Mouse (Mus musculus) liver, embryonic 11.5 days (tissue): ENCODE results near the gene Mcm9. TPM values are rescaled to one million over a fixed set of nuclear protein-coding genes. Genes with fewer than 3 reads are reported as not detected.
A peak's percentile ranks its signal among the peaks of the same experiment; 100 is the strongest.

ENCODE experiments used
- ATAC-seq: fragments of 200-750 bp; cut with Nextera tagmentation; replicated peaks from 2 replicates; pipeline ENCODE4 v1.8.0; 2017; ENCODE audit warnings: moderate number of reproducible peaks, mild to moderate bottlenecking, moderate TSS enrichment, moderate library complexity; ENCODE audit not compliant: low FRiP score
- DNase-seq: peaks from one replicate; pipeline ENCODE4 v3.0.0-alpha.2; 2017; ENCODE audit warnings: low spot score
- H3K27ac ChIP-seq: fragments of 300-500 bp; sonication (generic); 2 replicates; pipeline ENCODE4 v1.5.1; 2014; ENCODE audit warnings: mild to moderate bottlenecking, low read depth, low read length, control low read depth
- H3K27me3 ChIP-seq: fragments of 300-500 bp; sonication (generic); replicated peaks from 2 replicates; pipeline ENCODE4 v1.6.1; 2014; ENCODE audit warnings: low read length, mixed read lengths; ENCODE audit not compliant: control insufficient read depth, insufficient read depth
- H3K36me3 ChIP-seq: fragments of 300-500 bp; sonication (generic); 2 replicates; pipeline ENCODE4 v1.6.1; 2014; ENCODE audit warnings: mild to moderate bottlenecking, low read length, moderate library complexity, mixed read lengths; ENCODE audit not compliant: control insufficient read depth, insufficient read depth
- H3K4me1 ChIP-seq: fragments of 300-500 bp; sonication (generic); replicated peaks from 2 replicates; pipeline ENCODE4 v1.6.1; 2014; ENCODE audit warnings: low read length, mixed read lengths; ENCODE audit not compliant: control insufficient read depth, insufficient read depth
- H3K4me2 ChIP-seq: fragments of 300-500 bp; sonication (generic); 2 replicates; pipeline ENCODE4 v1.6.1; 2014; ENCODE audit warnings: mild to moderate bottlenecking, control low read depth, moderate library complexity
- H3K4me3 ChIP-seq: fragments of 300-500 bp; sonication (generic); 2 replicates; pipeline ENCODE4 v1.5.1; 2014; ENCODE audit warnings: low read depth, low read length, control low read depth
- H3K9ac ChIP-seq: fragments of 300-500 bp; sonication (generic); 2 replicates; pipeline ENCODE4 v1.6.1; 2014; ENCODE audit warnings: low read depth, low read length, control low read depth
- H3K9me3 ChIP-seq: fragments of 300-500 bp; sonication (generic); 2 replicates; pipeline ENCODE4 v1.6.1; 2016; ENCODE audit warnings: low read length, inconsistent platforms, mixed read lengths; ENCODE audit not compliant: control insufficient read depth
- WGBS: fragments of 180-500 bp; shearing (Covaris S2); extraction: QIAGEN DNeasy Blood & Tissue Kit; methylation state at CpG from one replicate; pipeline ENCODE4 v1.1.7; 2014; 5-methylcytosine and 5-hydroxymethylcytosine counted together
- polyA plus RNA-seq: library from polyadenylated mRNA; unstranded; fragments of >200 nt; fragmentation: Nextera tagmentation; extraction: Ambion mirVana; gene quantifications from 2 replicates; pipeline ENCODE4 v1.2.1, GENCODE M21; 2014

Gene Mcm9
- polyA plus RNA-seq, 1 experiment from 2014 or later, result 9.2 TPM

DNA sequence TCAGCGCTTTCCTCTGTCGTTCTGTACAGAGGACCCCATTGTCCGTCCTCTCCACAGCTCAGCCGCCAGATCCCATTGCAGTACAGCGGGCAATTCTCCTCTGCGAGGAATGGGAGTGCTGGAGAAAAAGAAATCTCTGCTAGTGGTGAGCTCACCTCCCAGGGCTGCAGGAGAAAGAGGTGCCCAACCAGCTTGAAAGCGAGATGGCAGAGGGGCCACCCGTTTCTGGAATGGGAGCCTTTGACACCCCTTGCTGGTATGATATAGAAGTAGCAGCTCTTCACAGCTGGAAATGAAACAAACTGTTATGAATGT is 111.7 kb downstream of the Mcm9 start:
- H3K9ac ChIP-seq, result no peak overlapping the region
- H3K9me3 ChIP-seq, result no peaks in the 10 kb centered on the region
- H3K27me3 ChIP-seq, result no peaks in the 10 kb centered on the region
- no peak for ATAC-seq
- 0 out of 2 replicates have a peak overlapping the region, but pooled peaks have one; percentile 50 for H3K27ac ChIP-seq
- H3K36me3 ChIP-seq, result no peaks in the 10 kb centered on the region
- 70% methylated on average over 8 of the region's 8 CpGs for WGBS
- no peak overlapping the region for H3K4me2 ChIP-seq
- H3K4me1 ChIP-seq, result no peaks in the 10 kb centered on the region
- no peak for DNase-seq
- H3K4me3 ChIP-seq, result no peak overlapping the region

DNA sequence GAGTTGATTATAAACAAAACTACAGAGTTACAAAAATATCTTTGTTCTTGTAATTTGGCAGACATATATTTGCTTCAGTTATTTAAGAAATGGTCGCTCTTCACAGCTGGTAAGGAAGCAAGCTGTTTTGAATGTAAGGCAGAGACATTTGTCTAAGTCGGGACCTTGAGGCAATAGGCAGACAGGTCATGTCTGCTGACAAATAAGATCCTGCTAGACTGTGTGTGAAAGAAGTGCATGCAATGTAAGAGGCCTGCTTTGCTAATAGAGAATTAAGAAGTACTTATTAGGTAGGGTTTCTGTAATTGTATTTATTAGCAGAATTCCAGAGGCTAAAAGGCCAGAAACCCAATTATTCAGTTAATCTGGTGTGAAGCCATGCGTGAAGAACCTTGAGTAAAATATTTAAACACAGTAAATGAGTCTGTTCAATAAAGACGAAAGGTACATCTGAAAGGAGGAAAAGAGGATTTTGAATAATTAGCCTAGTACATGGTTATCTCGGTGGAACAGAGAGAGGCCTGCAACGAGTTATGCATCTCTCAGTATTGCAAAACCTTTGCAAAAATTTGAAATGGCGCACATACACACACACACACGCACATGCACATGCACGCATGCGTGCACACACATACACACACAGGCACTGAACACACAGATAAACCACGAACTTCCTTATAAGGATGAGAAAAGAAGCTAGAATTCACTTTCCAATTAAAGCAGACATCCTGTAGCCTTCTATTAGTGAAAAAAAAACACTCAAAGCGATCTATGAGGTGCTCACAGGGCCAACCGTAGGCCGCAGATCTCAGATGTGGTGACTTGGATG is 112.3 kb downstream of the Mcm9 start:
- ATAC-seq (no peak), DNase-seq (no peak)
- H3K27me3 ChIP-seq, result no peaks in the 10 kb centered on the region
- no peak overlapping the region for H3K9ac ChIP-seq
- H3K36me3 ChIP-seq, result no peaks in the 10 kb centered on the region
- no peak overlapping the region for H3K4me2 ChIP-seq
- 85% methylated on average over 14 of the region's 14 CpGs for WGBS
- H3K27ac ChIP-seq, result no peak overlapping the region
- H3K4me3 ChIP-seq, result no peak overlapping the region
- no peaks in the 10 kb centered on the region for H3K9me3 ChIP-seq
- H3K4me1 ChIP-seq, result no peaks in the 10 kb centered on the region

DNA sequence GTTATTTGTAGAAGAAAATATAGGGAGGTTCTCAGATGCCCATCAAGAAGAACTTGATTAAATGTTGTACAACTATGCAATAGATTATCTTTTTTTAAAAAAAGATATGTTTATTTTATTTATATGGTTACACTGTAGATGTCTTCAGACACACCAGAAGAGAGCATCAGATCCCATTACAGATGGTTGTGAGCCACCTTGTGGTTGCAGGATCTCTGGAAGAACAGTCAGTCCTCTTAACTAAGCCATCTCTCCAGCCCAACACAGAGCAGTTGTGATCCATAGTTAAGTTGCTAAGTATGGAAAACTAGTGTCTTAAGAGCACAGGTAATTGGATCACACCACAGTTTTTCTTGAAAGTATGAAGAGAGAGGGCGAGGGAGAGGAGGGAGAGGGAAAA is 117.7 kb downstream of the Mcm9 start:
- Histone ChIP-seq H3K4me1 (no peaks in the 10 kb centered on the region), H3K36me3 (no peaks in the 10 kb centered on the region), H3K27ac (no peak overlapping the region), H3K4me3 (no peak overlapping the region), H3K9ac (no peak overlapping the region), H3K9me3 (no peaks in the 10 kb centered on the region), H3K4me2 (no peak overlapping the region), H3K27me3 (no peaks in the 10 kb centered on the region)
- no peak for ATAC-seq
- DNase-seq, result no peak
- no CpG with 5 or more reads among the region's 1 CpGs for WGBS

DNA sequence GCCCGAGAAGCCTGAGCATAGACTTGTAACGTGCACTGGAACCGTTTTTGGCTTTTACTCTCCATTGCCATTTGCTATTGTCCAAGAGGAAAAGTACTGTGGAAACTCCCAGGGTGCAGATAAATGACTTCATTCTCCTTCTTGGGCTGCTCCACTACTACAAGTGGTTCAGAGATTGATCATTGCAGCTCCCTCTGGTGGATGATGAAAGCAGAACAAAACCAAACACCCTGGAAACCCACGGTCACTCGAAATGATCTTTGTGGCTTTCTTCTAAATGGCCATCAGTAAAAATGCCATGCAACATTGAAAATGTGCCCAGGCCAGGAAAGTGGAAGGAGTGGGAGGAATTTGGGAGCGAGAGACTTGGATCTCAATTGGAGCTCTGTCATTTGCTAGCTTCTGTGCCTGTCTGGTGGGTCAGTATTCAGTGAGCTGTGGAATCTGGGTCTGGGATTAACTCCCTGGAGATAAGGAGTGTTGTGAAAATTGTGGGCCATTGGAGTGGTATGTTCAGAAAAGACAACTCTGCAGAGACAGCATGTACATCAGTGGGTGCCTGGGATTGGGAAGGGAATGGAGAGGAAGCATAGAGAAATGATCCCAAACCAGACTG is 121.0 kb downstream of the Mcm9 start:
- no peak overlapping the region for H3K27ac ChIP-seq
- no peaks in the 10 kb centered on the region for H3K9me3 ChIP-seq
- H3K9ac ChIP-seq, result no peak overlapping the region
- no peaks in the 10 kb centered on the region for H3K4me1 ChIP-seq
- WGBS, result 41% methylated on average over 6 of the region's 6 CpGs
- DNase-seq, result no peak
- H3K36me3 ChIP-seq, result no peaks in the 10 kb centered on the region
- H3K27me3 ChIP-seq, result no peaks in the 10 kb centered on the region
- no peak; the same call in 1 of the 2 replicates for ATAC-seq
- no peak overlapping the region for H3K4me3 ChIP-seq
- H3K4me2 ChIP-seq, result no peak overlapping the region

DNA sequence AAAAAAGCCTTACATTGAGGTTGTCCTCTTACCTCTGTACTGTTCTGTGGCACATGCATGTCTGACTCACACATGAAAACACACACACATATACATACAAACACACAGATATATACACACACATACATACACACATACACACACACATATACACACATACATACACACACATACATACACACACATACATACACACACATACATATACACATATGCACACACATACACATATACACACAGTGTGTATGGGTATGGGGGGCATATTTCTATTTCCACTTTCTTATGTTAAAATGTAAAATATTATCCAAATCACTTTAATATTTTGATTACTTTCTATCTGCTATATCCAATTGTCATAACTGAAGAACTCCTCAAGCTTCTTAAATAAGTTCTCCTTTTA is 121.6 kb downstream of the Mcm9 start:
- DNase-seq, result no peak
- Histone ChIP-seq H3K36me3 (no peaks in the 10 kb centered on the region), H3K9me3 (no peaks in the 10 kb centered on the region), H3K4me1 (no peaks in the 10 kb centered on the region), H3K27ac (no peak overlapping the region), H3K27me3 (no peaks in the 10 kb centered on the region), H3K4me2 (no peak overlapping the region), H3K9ac (no peak overlapping the region), H3K4me3 (no peak overlapping the region)
- no peak for ATAC-seq

DNA sequence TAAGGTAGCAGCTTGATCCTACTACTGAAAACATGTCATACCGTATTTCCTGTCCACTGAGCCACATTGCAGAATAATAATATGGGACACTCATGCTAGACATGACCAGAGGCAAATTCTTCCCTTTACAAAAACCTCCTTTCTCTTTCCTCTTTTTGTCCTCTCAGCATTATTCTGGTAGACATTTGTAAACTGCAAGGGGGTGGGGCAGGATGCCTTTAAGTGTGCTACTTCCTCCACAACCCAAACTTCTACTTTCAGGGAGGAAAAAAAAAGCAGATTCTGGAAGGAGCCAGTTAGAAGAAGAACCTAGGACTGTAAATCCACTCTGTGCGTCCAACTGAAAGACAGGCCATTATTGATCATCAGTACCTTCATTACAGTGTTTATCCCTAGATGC is 124.7 kb downstream of the Mcm9 start:
- Histone ChIP-seq H3K27ac (no peak overlapping the region), H3K9ac (no peak overlapping the region), H3K4me2 (no peak overlapping the region), H3K36me3 (no peaks in the 10 kb centered on the region), H3K4me1 (no peaks in the 10 kb centered on the region; the same call in 1 of the 2 replicates), H3K4me3 (no peak overlapping the region), H3K9me3 (no peaks in the 10 kb centered on the region), H3K27me3 (no peaks in the 10 kb centered on the region)
- WGBS, result 79% methylated on average over 2 of the region's 2 CpGs
- DNase-seq, result no peak
- no peak for ATAC-seq

DNA sequence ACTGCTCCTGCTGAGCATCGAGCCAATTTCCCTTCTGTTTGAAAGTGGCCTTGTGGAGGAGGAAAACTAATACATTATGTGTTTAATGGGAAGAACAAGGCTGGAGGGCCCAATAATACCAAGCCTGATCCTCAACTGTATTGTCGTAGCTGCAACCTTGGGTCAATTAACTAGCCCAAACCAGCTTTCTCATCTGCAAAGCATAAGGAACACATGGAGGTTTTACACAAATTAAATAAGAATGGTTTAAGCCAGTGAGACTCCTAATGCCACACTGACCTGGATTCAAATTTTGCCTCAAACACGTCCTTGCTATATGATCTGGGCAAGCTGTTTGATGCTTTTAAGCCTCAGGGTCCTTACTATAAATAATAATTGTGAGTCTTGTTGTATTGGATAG is 125.2 kb downstream of the Mcm9 start:
- Histone ChIP-seq H3K36me3 (no peaks in the 10 kb centered on the region), H3K27me3 (no peaks in the 10 kb centered on the region), H3K27ac (no peak overlapping the region), H3K4me1 (no peaks in the 10 kb centered on the region; the same call in 1 of the 2 replicates), H3K9ac (no peak overlapping the region), H3K9me3 (no peaks in the 10 kb centered on the region), H3K4me3 (no peak overlapping the region), H3K4me2 (no peak overlapping the region)
- DNase-seq, result no peak
- 72% methylated on average over 3 of the region's 3 CpGs for WGBS
- ATAC-seq, result no peak

DNA sequence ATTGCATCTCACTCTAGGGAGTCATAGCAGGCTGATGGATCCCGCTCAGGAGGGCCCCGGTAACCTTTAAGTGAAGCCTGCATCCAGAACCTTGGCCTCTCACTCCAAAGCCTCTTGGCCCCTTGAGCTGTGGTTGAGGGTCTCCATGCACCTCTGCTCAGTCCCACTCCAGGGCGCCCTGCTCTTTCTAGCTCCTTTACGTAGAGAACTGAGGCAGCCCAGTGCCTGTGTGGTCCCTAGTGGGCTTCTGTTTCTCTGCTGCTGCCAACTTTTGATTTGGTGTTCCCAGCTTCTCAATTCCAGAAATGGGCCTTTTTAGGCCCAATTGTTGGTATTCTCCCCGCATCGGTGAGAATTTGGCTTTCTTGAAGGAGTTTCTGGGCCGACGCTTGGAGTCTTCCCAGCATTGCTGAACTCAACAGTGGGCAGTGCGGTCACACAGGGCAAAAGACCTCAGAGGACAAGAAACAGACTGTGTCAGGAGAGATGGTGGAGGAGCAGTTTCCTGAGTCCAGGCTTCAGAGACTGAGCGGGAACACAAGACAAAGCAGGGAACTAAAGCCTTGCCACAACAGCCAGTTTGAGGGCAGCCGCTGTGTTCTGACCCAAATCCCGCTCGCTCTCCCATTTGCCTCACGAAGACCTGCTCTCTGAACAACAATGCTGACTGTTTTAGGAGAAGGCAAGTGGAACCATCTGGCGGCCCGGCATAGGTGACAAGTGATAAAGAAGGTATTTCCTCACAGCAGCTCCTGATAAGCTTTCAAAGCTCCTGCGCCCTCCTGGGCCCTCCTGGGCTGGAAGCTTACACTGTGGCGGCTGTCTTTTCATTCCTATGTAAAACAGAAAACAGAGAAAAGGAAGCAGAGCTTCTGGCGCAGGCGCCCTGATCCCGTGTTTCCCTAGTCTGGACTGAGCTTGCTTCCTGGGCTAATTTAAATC is 127.1 kb downstream of the Mcm9 start:
- H3K4me3 ChIP-seq, result no peak overlapping the region
- no peaks in the 10 kb centered on the region for H3K27me3 ChIP-seq
- H3K9ac ChIP-seq, result no peak overlapping the region
- H3K4me1 ChIP-seq, result no peaks in the 10 kb centered on the region; the same call in 1 of the 2 replicates
- no peak overlapping the region for H3K27ac ChIP-seq
- 32% methylated on average over 21 of the region's 21 CpGs for whole genome bisulfite sequencing
- no peaks in the 10 kb centered on the region for H3K9me3 ChIP-seq
- peak; percentile 77; the same call in 1 of the 2 replicates for ATAC-seq
- no peaks in the 10 kb centered on the region for H3K36me3 ChIP-seq
- peak overlapping the region; percentile 40 for H3K4me2 ChIP-seq
- DNase-seq, result peak; percentile 42
